Mouse (Mus musculus): ENCODE measurements around the gene Kcnd2.

DNA sequence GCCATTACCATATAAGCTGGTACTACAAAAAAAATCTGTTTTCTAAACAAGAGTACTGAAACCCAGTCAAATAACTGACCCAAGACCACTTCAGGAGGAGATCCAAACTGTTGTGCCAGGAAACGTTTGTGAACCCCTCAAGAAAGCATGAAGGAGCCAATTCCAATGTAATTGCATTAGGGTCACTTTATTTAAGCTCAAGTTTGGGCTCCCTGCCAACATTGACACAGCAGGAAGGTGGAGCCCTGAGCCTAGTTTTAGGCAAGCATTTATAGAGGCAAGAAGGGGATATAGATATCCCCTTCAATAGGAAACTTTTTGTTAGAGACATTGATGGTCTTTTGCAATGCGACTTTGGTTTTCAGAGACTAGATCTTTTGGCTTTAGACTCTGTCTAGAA lies 525.3 kb downstream of the Kcnd2 start:
- TF ChIP-seq CTCF (IDR thresholded peaks at IDR 0.05; ENCODE audit: low read depth) (no peak), EP300 (IDR thresholded peaks at IDR 0.05; ENCODE audit: low read depth) (no peak)

Data from liver, embryonic 14.5 days (tissue).